Mouse (Mus musculus) intestine, embryonic 15.5 days (tissue): ENCODE data around the gene Snrnp27. TPM values are rescaled to one million over a fixed set of nuclear protein-coding genes. Genes with fewer than 3 reads are reported as not detected.
A peak's percentile ranks its signal among the peaks of the same experiment; 100 is the strongest.

Source experiments
- ATAC-seq: fragments of 200-750 bp; cut with Nextera tagmentation; 2 replicates; pipeline ENCODE4 v1.8.0; 2017; ENCODE audit warnings: moderate TSS enrichment, moderate library complexity
- H3K27ac ChIP-seq: fragments of 300-500 bp; sonication (generic); 2 replicates; pipeline ENCODE4 v1.5.1; 2015; ENCODE audit warnings: mild to moderate bottlenecking, inconsistent platforms
- H3K27me3 ChIP-seq: fragments of 300-500 bp; sonication (generic); replicated peaks from 2 replicates; pipeline ENCODE4 v1.6.1; 2015; ENCODE audit warnings: inconsistent platforms
- H3K36me3 ChIP-seq: fragments of 300-500 bp; sonication (generic); 2 replicates; pipeline ENCODE4 v1.6.1; 2015; ENCODE audit warnings: inconsistent platforms
- H3K4me1 ChIP-seq: fragments of 300-500 bp; sonication (generic); replicated peaks from 2 replicates; pipeline ENCODE4 v1.6.1; 2015; ENCODE audit warnings: inconsistent platforms
- H3K4me2 ChIP-seq: fragments of 300-500 bp; sonication (generic); replicated peaks from 2 replicates; pipeline ENCODE4 v1.6.1; 2015; ENCODE audit warnings: mild to moderate bottlenecking, inconsistent platforms
- H3K4me3 ChIP-seq: fragments of 300-500 bp; sonication (generic); replicated peaks from 2 replicates; pipeline ENCODE4 v1.5.1; 2015; ENCODE audit warnings: inconsistent platforms
- H3K9ac ChIP-seq: fragments of 300-500 bp; sonication (generic); 2 replicates; pipeline ENCODE4 v1.6.1; 2015; ENCODE audit warnings: inconsistent platforms
- H3K9me3 ChIP-seq: fragments of 300-500 bp; sonication (generic); 2 replicates; pipeline ENCODE4 v1.6.1; 2016; ENCODE audit warnings: inconsistent platforms
- WGBS: fragments of 180-500 bp; shearing (Covaris S2); methylation state at CpG from one replicate; pipeline ENCODE4 v1.1.7; 2015; 5-methylcytosine and 5-hydroxymethylcytosine counted together
- polyA plus RNA-seq: library from polyadenylated mRNA; unstranded; fragments of >200 nt; fragmentation: Nextera tagmentation; extraction: Ambion mirVana; gene quantifications from 2 replicates; pipeline ENCODE4 v1.2.1, GENCODE M21; 2015

Snrnp27 gene
- polyA plus RNA-seq, 1 experiment from 2014 or later: 105 TPM

DNA sequence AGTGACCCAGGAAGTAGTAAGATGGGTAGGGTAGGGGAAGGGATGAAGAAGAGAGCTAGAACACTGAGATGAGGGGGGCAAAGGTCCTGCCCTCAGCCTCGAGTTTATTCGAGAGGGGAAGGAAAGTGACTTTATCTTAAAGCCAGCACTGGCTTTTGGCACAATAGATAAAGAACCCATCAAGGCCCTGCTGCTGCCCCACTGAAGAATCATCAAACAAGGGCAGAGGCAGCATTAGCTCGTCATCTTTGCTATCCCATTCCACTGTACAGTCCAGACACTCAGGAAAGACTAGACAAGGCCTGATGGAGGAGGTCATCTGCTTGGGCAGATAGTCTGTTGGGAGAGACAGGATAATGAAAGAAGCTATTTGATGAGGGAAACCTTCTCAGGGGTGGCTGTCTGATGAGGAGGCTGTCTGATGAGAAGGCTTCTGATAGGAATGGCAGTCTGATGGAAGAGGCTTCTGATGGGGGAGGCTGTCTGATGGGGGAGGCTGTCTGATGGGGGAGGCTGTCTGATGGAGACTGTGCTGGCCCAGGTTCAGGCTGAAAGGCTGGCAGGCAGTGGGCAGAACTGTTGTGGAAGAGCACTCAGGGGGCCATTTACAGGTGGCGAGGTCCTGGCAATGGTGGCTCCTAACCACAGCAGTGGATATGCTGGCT is 47.0 kb downstream of the Snrnp27 start:
- Histone ChIP-seq H3K9ac (no peak overlapping the region), H3K4me3 (no peak overlapping the region), H3K9me3 (no peaks in the 10 kb centered on the region), H3K4me1 (0 out of 2 replicates have a peak, but pooled peaks cover 9% of the 10 kb centered on the region), H3K36me3 (no peaks in the 10 kb centered on the region), H3K27ac (no peak overlapping the region), H3K27me3 (no peaks in the 10 kb centered on the region), H3K4me2 (no peak overlapping the region)
- ATAC-seq: peak; percentile 4; the same call in 1 of the 2 replicates
- WGBS: 53% methylated on average over 4 of the region's 4 CpGs

DNA sequence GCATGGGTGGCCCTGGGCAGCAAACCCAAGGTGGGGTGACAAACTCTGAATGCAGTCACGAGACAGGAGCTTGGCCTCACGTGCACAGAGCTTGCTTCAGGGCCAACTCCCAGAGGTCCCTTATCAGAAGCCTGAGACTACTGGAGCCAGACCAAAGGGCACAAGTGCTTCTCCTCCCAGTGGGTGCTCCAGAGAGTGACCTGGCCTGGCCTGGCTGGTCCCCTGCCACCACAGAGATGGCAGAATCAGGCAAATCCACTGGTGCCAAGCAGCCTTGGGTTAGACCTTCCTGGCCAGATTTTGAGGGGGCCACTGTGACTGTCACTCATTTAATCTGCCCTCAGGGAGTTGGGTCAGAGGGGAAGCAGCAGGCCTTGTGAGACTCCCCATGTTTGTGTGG is 47.8 kb downstream of the Snrnp27 start:
- Histone ChIP-seq H3K9ac (no peak overlapping the region), H3K9me3 (no peaks in the 10 kb centered on the region), H3K36me3 (no peaks in the 10 kb centered on the region), H3K27ac (no peak overlapping the region), H3K4me1 (0 out of 2 replicates have a peak, but pooled peaks cover 9% of the 10 kb centered on the region), H3K4me3 (no peak overlapping the region), H3K4me2 (no peak overlapping the region), H3K27me3 (no peaks in the 10 kb centered on the region)
- ATAC-seq: peak; percentile 88
- 52% methylated on average over 2 of the region's 2 CpGs for WGBS

DNA sequence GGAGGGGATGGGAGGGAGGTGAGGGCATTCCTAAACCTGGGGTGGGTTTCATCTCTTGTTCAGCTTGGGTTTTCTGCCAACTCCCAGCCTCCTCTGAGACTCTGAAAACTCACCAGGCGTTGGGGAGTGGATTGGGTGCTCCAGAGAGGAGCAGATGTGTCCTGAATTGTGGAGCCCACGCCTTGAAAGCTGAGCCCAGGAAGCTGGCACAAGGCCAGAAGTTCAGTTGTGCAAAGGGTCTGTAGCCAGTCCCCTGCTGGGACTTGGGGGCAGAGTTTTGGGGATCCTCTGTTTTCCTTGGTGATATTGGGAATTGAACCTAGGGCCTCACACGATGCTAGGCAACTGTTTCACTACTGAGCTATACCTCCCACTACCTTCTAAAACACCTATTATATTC is 54.2 kb downstream of the Snrnp27 start:
- Histone ChIP-seq H3K4me2 (no peak overlapping the region), H3K9me3 (no peaks in the 10 kb centered on the region), H3K27ac (no peak overlapping the region), H3K4me3 (no peak overlapping the region), H3K9ac (no peak overlapping the region), H3K27me3 (no peaks in the 10 kb centered on the region), H3K4me1 (no peaks in the 10 kb centered on the region), H3K36me3 (no peaks in the 10 kb centered on the region)
- ATAC-seq: no peak
- WGBS: 69% methylated on average over 3 of the region's 3 CpGs

DNA sequence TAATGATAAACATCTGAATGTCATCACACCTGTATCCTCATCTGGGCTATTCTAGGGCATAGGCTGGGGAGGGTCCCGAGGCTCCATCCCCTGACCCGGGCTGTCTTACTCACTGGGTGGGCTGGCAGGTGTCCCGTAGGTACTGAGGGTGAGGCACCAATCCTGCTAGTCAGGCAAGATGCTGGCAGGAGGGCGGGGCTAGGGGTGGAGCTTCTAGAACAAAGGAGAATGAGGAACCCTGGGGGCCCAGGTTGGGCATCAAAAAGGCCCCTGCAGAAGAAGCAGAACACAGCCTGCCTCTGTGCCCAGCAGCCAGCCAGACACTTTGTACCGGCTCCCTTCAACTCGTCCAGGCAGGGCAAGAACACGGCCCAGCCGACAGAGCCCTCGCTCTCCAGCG is 56.4 kb downstream of the Snrnp27 start, which contains the start of gene Asprv1:
TSS of gene Asprv1 (plus strand) at position 219 of the 400 bp plus-strand sequence.
- no peak within 1 kb of the TSS for H3K9ac ChIP-seq
- H3K36me3 ChIP-seq: no peaks in the 10 kb centered on the region
- H3K9me3 ChIP-seq: no peaks in the 10 kb centered on the region
- no peaks in the 10 kb centered on the region for H3K4me1 ChIP-seq
- H3K4me3 ChIP-seq: no peak within 1 kb of the TSS
- no peaks in the 10 kb centered on the region for H3K27me3 ChIP-seq
- H3K4me2 ChIP-seq: no peak within 1 kb of the TSS
- H3K27ac ChIP-seq: no peak within 1 kb of the TSS
- ATAC-seq: no peak
- WGBS: 55% methylated on average over 10 of the region's 10 CpGs

Other genes with a start within 250 kb of the Snrnp27 start
- gene C87436, start 246.1 kb downstream of the Snrnp27 start, polyA plus RNA-seq: 20.4 and 22.4 TPM in 2 replicates
- 508 and 561 TPM in 2 replicates for gene Pcbp1, start 158.2 kb downstream of the Snrnp27 start, polyA plus RNA-seq
- 0.66 and 1.2 TPM in 2 replicates for gene Asprv1, start 56.4 kb downstream of the Snrnp27 start, polyA plus RNA-seq
- 13.8 and 14.7 TPM in 2 replicates for gene Mxd1, start 15.4 kb downstream of the Snrnp27 start, polyA plus RNA-seq
- gene Gmcl1, start 48.9 kb upstream of the Snrnp27 start, polyA plus RNA-seq: 31.2 and 31.7 TPM in 2 replicates
- 345 and 376 TPM in 2 replicates for gene Anxa4, start 109.1 kb upstream of the Snrnp27 start, polyA plus RNA-seq
- 13.7 and 14.8 TPM in 2 replicates for gene Aak1, start 165.0 kb upstream of the Snrnp27 start, polyA plus RNA-seq